Mouse (Mus musculus) Patski (cell line): ENCODE measurements at regions not wholly inside any gene's neighbourhood (a gene's known extent, or its start where the extent isn't known, plus 50 kb on each side); places are given as distances from the start of the nearest gene placed in this dataset.

ENCODE experiments used
- ATAC-seq: fragments of 100-300 bp; one replicate; pipeline ENCODE4 v1.8.0; 2021
- CTCF ChIA-PET: fragments of 350-600 bp; sonication (Branson Sonifier 250); formaldehyde crosslinking; loops from one replicate; lab custom pipeline; 2022; ENCODE audit warnings: inconsistent platforms; lab: Charles Lee
- POLR2A ChIA-PET: fragments of 350-600 bp; sonication (Branson Sonifier 250); formaldehyde crosslinking; loops from one replicate; lab custom pipeline; 2022; ENCODE audit warnings: antibody characterized with exemption, inconsistent platforms; lab: Charles Lee
- DNase-seq: peaks from one replicate; pipeline ENCODE4 v3.0.0-alpha.2; 2011; ENCODE audit warnings: low read depth, low spot score
- H3K27me3 ChIP-seq: fragments of 371-371 bp; one replicate; pipeline ENCODE4 v1.5.1; 2021
- CTCF ChIP-seq: fragments of 100-300 bp; IDR thresholded peaks from one replicate; pipeline ENCODE4 v1.5.1; 2021
- in situ Hi-C: fragments of 300-500 bp; cut with MboI; formaldehyde crosslinking; loops from 3 replicates; pipeline ENCODE4 v1.11.1; 2018; ENCODE audit warnings: low pct_unique_long_range_greater_than_20kb, mixed read lengths

DNA sequence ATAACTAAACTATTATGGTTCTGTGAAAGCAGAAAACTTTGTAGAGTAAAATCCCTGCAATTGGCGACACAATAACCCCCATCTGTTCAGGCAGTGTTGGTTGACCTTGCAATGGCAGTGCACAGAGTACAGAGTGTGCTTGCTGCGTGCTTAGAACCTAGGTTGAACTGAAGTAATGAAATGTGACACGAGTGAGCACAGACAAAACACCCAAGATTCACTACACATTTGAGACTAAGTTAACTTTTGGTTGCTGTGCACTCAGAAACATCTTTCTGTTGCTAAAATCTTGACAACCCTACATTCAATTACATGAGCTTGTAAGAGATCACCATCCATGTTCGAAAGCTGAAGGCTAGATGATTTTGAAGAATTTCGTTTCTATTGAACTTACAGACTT is 97.3 kb downstream of the Gm12689 start:
- TF ChIP-seq CTCF = no peak
- in situ Hi-C loops = no loop called here
- ChIA-PET POLR2A (no interaction called here), CTCF (interaction anchor here (1.3 kb wide), 1 partner anchor 94 kb away, joined by 3 read pairs; no protein-coding TSS in a partner anchor)
- ATAC-seq (no peak), DNase-seq (no peak)
- H3K27me3 ChIP-seq = no peaks in the 10 kb centered on the region

DNA sequence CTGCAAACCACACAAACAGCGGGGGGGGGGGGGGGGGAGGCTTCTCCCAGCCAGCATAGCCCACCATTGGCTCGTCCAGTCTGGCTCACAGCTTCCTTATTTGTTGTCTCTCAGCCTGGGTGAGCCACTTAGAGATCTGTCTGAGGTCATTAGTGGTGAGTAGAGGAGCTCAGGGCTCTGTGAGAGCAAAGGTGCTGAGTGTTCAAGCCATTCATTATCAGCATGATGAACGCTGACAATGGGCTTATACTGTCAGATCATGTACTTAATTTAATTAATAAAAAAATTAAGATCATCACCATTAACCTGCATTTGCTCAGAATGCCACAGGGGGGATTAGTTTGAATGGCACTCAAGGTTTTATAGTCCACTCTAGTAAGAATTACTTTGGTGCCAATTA is 98.5 kb downstream of the Gm12689 start:
- H3K27me3 ChIP-seq = no peaks in the 10 kb centered on the region
- TF ChIP-seq CTCF = no peak
- ChIA-PET POLR2A (no interaction called here), CTCF (no interaction called here)
- in situ Hi-C loops = no loop called here
- DNase-seq (no peak), ATAC-seq (no peak)

DNA sequence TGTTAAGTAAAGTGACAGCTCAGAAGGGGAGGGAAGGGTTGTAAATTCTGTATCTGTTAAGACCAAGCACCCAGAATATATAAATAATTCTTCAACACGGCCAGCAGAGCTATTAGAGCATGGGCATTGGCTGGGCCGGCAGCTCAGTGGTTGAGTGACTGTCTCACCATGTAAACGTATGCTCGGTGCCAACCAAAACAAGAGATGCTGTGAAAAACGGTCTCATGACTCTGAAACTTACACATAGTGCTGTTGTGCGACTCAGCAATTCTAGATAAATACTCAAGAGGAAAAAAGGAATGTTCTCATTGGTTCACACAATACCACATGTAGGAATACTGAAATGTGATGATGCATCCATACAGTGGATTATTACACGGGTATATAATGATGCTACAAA is 111.8 kb downstream of the Gm12689 start:
- H3K27me3 ChIP-seq = peaks cover 6% of the 10 kb centered on the region
- CTCF ChIA-PET = no interaction called here
- no peak for TF ChIP-seq CTCF
- POLR2A ChIA-PET = no interaction called here
- in situ Hi-C loops = no loop called here
- ATAC-seq (no peak), DNase-seq (no peak)

DNA sequence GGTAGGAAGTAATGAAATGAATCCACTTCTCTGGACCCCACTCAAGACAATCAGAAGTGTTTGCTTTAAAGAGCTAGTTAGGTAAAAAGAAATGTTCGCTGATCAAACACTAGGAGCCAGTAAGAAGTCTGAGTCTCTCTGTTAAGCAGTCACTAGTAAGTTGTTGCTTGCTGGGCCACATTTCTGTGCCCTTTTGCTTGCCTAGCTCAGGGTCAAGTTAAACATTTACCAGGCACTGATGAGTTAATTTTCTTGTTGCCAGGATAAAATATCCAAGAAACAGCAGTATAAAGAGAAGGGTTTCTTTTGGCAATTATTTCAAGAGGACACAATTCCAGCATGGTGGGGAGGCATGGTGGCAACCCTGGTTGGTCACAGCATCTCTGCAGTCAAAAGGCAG is 127.7 kb downstream of the Gm12689 start:
- in situ Hi-C loops = no loop called here
- ChIA-PET CTCF (no interaction called here), POLR2A (no interaction called here)
- TF ChIP-seq CTCF = no peak
- ATAC-seq (no peak), DNase-seq (no peak)
- H3K27me3 ChIP-seq = no peaks in the 10 kb centered on the region

DNA sequence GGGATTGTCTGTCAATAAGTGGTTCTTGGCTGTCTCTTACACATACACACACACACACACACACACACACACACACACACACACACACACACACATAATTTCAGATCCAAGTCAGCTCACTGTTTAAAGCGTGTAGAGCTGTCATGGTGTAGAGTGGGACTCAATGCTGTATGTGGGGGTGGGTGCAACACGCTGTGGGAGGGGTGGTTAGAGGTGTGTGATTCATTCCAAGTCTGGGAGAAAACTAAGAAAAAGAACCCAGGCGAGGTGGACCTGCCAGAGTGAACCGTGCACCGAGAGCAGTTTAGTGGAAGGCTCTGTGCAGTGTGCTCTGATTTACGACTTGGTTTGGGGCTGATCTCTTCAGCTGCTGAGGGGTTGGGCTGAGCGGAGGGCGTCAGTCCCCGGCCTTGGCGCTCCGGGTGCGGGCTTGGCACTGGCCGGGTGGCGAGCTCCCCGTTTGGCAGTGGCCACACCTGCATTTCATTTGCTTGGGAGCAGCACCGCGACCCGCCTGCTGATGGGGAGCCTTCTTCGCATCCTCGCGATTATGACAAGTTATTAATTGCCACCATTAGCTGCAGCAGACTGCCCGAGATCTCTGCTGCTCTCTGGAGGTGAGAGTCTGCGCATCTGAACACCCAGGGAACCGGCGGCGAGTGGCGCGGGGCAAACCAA is 149.5 kb downstream of the Gm12689 start:
- no peak for TF ChIP-seq CTCF
- DNase-seq = no peak
- in situ Hi-C loops = loop anchor here (10.0 kb wide), 1 partner anchor 60 kb away; no protein-coding TSS in a partner anchor
- CTCF ChIA-PET = no interaction called here
- POLR2A ChIA-PET = no interaction called here
- no peaks in the 10 kb centered on the region for H3K27me3 ChIP-seq
- ATAC-seq = no peak

DNA sequence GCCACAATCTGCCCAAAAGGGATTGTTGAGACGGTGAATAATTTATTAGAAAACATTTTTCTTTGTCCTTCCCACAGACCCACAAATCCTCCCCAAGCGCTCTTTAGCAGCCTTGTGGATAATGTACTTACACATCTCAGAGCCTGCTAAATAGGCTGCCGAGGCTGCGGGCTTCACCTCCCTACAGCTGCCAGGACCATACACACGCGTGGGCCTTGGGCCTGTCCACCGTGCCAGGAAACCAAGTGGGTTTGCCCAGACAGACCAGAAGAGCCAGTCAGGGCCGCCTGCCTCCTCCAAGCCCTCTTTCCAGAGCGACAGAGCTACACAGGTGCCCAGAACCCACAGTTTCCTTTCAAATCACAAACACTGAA is 150.0 kb downstream of the Gm12689 start:
- H3K27me3 ChIP-seq = no peaks in the 10 kb centered on the region
- CTCF ChIA-PET = no interaction called here
- no peak for ATAC-seq
- in situ Hi-C loops = loop anchor here (10.0 kb wide), 1 partner anchor 61 kb away; no protein-coding TSS in a partner anchor
- TF ChIP-seq CTCF = no peak
- no peak for DNase-seq
- POLR2A ChIA-PET = no interaction called here

DNA sequence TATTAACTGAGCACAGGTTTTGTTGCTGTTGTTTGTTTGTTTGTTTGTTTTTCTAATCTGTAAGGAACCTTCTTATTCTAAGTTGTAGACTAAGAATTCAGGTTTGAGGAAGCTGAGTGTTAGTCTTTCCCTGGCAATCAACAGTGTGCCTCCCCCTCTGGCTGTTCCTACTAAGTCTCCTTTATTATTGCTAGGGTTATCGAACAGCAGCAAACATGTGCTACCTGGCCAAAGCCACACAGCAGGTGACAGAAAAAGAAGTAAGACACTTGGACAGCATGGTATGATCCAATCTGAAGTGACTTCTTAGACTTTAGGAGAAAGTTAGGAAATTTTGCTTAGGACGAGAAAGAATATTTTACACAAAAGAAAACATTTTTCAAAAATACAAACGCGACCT is 163.3 kb downstream of the Gm12689 start:
- in situ Hi-C loops = no loop called here
- peaks cover 7% of the 10 kb centered on the region for H3K27me3 ChIP-seq
- no peak for TF ChIP-seq CTCF
- ChIA-PET POLR2A (interaction anchor here (0.6 to 0.7 kb wide), 3 partner anchors 58 to 527 kb away, joined by 3 read pairs; no protein-coding TSS in a partner anchor), CTCF (interaction anchor here (1.1 kb wide), 1 partner anchor 17 kb away, joined by 3 read pairs; no protein-coding TSS in a partner anchor)
- ATAC-seq = no peak
- no peak for DNase-seq

DNA sequence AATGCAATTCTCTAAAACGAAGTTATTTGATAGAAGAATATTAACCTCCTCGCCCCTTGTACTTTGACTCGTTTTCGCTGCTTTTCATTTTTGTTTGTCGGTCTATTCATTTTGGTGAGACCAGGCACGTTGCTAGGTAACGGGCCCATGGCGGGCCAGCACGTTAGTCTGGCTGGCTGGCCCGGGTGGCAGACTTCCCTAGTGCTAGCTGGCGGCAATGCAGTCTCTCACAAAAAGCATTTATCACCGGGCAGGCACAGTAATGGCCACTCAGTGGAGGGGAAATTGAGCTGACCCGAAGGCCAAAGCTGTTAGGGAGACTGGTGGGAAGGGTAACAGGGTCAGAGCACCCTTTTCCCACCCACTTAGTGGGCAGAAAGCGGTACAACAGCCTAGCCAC is 163.7 kb downstream of the Gm12689 start:
- TF ChIP-seq CTCF = no peak
- CTCF ChIA-PET = interaction anchor here (1.1 kb wide), 1 partner anchor 16 kb away, joined by 3 read pairs; no protein-coding TSS in a partner anchor
- POLR2A ChIA-PET = interaction anchor here (0.6 kb wide), 2 partner anchors 58 to 528 kb away, joined by 3 read pairs; no protein-coding TSS in a partner anchor
- no peak for ATAC-seq
- peaks cover 7% of the 10 kb centered on the region for H3K27me3 ChIP-seq
- in situ Hi-C loops = no loop called here
- DNase-seq = no peak

DNA sequence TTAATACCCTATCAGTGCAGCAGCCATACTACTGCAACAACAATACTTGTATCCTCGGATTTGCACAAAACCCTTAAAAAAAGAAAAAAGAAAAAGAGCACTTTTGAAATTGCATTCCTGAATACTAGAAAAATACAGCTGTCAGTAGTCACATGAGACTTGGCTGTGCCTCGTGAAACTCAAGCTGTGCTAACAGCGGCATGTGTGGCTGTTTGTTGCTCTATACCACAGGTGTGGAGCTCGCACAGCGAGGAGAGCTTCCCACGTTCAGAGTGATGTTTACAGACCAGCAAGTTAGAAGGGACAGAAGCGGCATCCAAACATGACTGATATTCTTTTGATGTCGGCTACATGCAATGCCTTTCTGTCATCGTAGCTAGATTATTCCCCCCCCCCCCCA is 169.8 kb downstream of the Gm12689 start:
- peaks cover 5% of the 10 kb centered on the region for H3K27me3 ChIP-seq
- ATAC-seq = no peak
- POLR2A ChIA-PET = interaction anchor here (0.7 kb wide), 1 partner anchor 195 kb away, joined by 3 read pairs; no protein-coding TSS in a partner anchor
- in situ Hi-C loops = no loop called here
- no peak for TF ChIP-seq CTCF
- CTCF ChIA-PET = no interaction called here
- no peak for DNase-seq

DNA sequence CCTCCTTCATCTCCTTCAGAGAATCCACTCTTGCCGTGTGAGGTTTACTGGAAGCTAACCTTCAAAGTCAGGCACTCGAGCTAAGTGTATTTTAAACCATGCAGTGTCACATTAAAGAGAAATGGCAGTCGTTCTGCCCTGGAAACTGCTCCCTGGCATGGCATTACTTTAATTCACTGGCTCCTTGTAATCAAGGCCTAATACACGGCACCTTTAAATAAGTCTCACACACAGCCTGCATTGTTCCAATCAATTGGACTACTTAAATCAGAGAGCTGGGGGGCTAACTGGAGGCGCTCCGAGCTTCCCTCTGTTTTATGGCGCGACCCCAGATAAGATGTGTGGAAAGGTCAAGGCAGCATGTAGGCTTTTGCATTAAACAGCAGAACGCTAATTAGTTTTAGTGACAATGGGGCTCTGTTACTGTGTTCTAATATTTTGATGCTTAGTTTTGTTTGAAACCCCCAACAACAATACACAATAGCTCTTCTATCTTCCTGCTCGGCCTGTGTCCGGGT is 180.1 kb downstream of the Gm12689 start:
- in situ Hi-C loops = no loop called here
- DNase-seq = no peak
- TF ChIP-seq CTCF = no peak
- no peaks in the 10 kb centered on the region for H3K27me3 ChIP-seq
- no peak for ATAC-seq
- ChIA-PET POLR2A (no interaction called here), CTCF (interaction anchor here (1.0 kb wide), 1 partner anchor 17 kb away, joined by 3 read pairs; no protein-coding TSS in a partner anchor)

DNA sequence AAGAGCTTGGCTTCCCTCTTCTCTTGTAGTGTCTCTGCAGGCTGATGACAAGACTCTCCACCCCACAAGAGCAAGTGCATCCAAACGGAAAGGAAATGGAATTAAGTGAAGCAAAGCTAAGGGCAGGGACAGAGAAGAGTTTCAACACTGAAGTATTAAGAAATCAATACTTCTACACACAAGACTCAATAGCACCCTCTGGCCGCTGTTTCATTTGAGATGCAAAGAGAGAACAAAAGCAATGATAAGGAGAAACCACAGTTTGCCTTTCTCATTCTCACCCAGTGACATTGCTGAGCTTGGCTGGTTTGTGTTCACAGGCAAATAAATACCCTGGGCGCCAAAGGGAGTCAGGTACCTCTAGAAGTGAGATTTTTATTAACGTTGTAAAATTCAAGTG is 171.8 kb upstream of the Foxd3 start:
- ATAC-seq (no peak), DNase-seq (no peak)
- CTCF ChIA-PET = no interaction called here
- in situ Hi-C loops = no loop called here
- POLR2A ChIA-PET = no interaction called here
- H3K27me3 ChIP-seq = no peaks in the 10 kb centered on the region
- TF ChIP-seq CTCF = no peak
